Mouse (Mus musculus): ENCODE data around the gene Ciita. TPM values are rescaled to one million over a fixed set of nuclear protein-coding genes. Genes with fewer than 3 reads are reported as not detected.

Gene Ciita
- polyA plus RNA-seq, 1 experiment = 31.5 TPM

DNA sequence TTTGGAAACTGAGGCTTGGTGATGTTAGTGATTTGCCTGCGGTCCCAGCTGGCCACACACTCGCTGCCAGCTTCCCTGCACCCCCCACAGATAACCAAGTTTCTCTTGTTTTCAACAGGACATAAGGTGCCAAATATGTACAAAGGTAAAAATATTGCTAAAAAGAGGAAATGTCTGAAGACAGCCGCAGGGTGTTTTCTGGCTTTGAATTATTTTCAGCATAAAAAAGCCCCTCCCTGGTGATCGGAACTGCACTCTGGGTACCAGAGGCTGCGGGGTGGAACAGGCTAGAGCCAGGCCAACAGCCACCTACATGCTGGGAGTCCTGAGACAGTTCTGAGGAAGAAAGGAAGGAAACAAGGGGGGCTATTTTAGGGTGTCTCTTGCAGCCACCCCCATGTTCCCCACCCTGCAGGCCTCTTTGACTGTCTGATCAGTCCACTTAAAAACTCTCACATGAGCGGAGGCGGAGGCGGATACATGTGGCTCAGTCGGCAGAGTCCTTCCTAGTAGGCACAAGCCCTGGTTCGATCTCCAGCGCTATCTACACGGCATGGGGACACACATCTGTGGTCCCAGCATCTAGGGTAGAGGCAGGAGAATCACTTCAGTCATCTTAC lies 36.2 kb downstream of the Ciita start:
- Histone ChIP-seq H3K27me3 (ENCODE audit: control insufficient read depth, insufficient read depth, low read length) (no peaks in the 10 kb centered on the region), H3K4me1 (replicated peaks; ENCODE audit: control insufficient read depth, insufficient read depth, low read length) (no peaks in the 10 kb centered on the region), H3K36me3 (ENCODE audit: control insufficient read depth, insufficient read depth, low read length) (no peaks in the 10 kb centered on the region), H3K27ac (ENCODE audit: control insufficient read depth, insufficient read depth, low read length) (no peak overlapping the region), H3K4me3 (ENCODE audit: control insufficient read depth, insufficient read depth, low read length) (no peak overlapping the region)
- TF ChIP-seq POLR2A (IDR thresholded peaks at IDR 0.05; ENCODE audit: control insufficient read depth, extremely low read depth, insufficient read depth, low read length, poor library complexity) (no peak), CTCF (IDR thresholded peaks at IDR 0.05; ENCODE audit: borderline replicate concordance, control insufficient read depth, extremely low read depth, insufficient read depth, low read length, poor library complexity) (no peak)
- 42% methylated on average over 12 of the region's 12 CpGs for WGBS
- DNase-seq = no peak

DNA sequence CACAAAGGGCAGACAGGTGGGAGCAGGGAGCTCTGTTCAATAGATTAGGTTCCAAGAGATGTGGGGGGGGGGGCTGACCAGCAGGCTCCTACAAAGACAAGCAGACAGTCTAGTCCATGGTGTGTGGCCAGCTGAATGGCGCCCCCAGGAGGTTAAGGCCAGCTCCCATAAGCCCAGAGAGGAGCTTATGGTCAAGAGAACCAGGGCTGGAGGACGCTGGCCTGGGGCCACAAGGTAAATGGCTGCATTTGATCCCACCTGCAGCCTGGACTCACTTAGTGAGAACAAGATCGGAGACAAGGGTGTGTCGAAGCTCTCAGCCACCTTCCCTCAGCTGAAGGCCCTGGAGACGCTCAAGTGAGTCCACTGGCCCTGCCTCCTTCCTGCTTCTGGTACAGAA lies 38.2 kb downstream of the Ciita start:
- Histone ChIP-seq H3K4me3 (ENCODE audit: control insufficient read depth, insufficient read depth, low read length) (no peak overlapping the region), H3K27me3 (ENCODE audit: control insufficient read depth, insufficient read depth, low read length) (no peaks in the 10 kb centered on the region), H3K4me1 (replicated peaks; ENCODE audit: control insufficient read depth, insufficient read depth, low read length) (no peaks in the 10 kb centered on the region), H3K27ac (ENCODE audit: control insufficient read depth, insufficient read depth, low read length) (no peak overlapping the region), H3K36me3 (ENCODE audit: control insufficient read depth, insufficient read depth, low read length) (no peaks in the 10 kb centered on the region)
- 87% methylated on average over 5 of the region's 5 CpGs for WGBS
- no peak for TF ChIP-seq POLR2A (IDR thresholded peaks at IDR 0.05; ENCODE audit: control insufficient read depth, extremely low read depth, insufficient read depth, low read length, poor library complexity)
- TF ChIP-seq CTCF (IDR thresholded peaks at IDR 0.05; ENCODE audit: borderline replicate concordance, control insufficient read depth, extremely low read depth, insufficient read depth, low read length, poor library complexity) = no peak
- DNase-seq = no peak

DNA sequence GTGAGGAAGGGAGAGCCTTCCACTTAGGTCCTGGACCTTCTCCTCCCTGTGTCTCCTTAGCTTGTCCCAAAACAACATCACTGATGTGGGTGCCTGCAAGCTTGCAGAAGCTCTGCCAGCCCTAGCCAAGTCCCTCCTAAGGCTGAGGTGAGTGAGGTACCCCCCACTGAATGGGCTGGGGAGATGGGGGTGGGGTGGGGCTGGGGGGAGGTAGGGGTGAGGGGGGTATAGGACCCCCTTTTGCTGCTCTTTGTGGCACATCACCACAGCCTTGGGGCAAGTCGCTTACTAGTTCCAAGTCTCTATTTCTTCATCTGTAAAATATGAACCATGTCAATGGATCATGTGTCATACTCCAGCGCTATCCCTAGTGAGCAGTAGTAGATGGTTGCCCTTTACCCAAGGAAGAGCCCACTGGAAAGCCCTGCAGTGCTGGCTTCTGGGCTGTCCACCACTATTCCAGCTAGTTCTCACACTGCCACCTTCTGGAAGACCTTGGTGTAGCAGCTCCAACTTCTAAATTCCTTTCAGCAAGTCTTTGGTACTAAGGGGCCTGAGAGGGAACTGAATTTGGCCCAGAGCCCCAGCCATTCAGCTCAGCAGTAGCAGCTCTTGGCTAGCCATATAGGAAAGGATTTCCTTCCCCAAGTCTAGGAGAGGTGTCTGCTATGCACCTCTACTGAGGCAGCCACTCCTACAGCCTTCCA lies 41.2 kb downstream of the Ciita start:
- no peak for TF ChIP-seq POLR2A (IDR thresholded peaks at IDR 0.05; ENCODE audit: control insufficient read depth, extremely low read depth, insufficient read depth, low read length, poor library complexity)
- no peak; the same call in 1 of the 2 replicates for TF ChIP-seq CTCF (IDR thresholded peaks at IDR 0.05; ENCODE audit: borderline replicate concordance, control insufficient read depth, extremely low read depth, insufficient read depth, low read length, poor library complexity)
- Histone ChIP-seq H3K4me1 (replicated peaks; ENCODE audit: control insufficient read depth, insufficient read depth, low read length) (peaks cover 19% of the 10 kb centered on the region), H3K27me3 (ENCODE audit: control insufficient read depth, insufficient read depth, low read length) (no peaks in the 10 kb centered on the region), H3K36me3 (ENCODE audit: control insufficient read depth, insufficient read depth, low read length) (no peaks in the 10 kb centered on the region), H3K4me3 (ENCODE audit: control insufficient read depth, insufficient read depth, low read length) (no peak overlapping the region), H3K27ac (ENCODE audit: control insufficient read depth, insufficient read depth, low read length) (no peak overlapping the region)
- DNase-seq = peak; percentile 72
- 67% methylated on average over 2 of the region's 2 CpGs for WGBS

DNA sequence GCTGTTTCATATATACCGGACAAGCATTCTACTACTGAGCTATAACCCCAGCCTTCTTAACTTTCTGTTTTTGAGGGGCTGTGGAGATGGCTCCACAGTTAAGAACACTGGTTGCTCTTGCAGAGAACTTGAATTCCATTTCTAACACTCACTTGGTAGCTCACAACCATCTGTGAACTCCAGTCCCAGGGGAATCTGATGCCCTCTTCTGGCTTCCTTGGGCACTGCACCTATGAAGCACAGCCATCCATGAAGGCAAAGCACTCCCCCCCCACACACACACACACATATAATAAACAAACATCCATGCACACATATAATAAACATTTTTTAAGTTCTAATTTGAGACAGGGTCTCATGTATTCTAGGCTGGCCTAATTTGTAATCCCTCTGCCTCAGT lies 43.0 kb downstream of the Ciita start:
- 95% methylated on average over 1 of the region's 1 CpGs for WGBS
- Histone ChIP-seq H3K4me3 (ENCODE audit: control insufficient read depth, insufficient read depth, low read length) (no peak overlapping the region), H3K36me3 (ENCODE audit: control insufficient read depth, insufficient read depth, low read length) (no peaks in the 10 kb centered on the region), H3K27me3 (ENCODE audit: control insufficient read depth, insufficient read depth, low read length) (no peaks in the 10 kb centered on the region), H3K27ac (ENCODE audit: control insufficient read depth, insufficient read depth, low read length) (no peak overlapping the region), H3K4me1 (replicated peaks; ENCODE audit: control insufficient read depth, insufficient read depth, low read length) (peaks cover 19% of the 10 kb centered on the region)
- TF ChIP-seq CTCF (IDR thresholded peaks at IDR 0.05; ENCODE audit: borderline replicate concordance, control insufficient read depth, extremely low read depth, insufficient read depth, low read length, poor library complexity) = no peak
- TF ChIP-seq POLR2A (IDR thresholded peaks at IDR 0.05; ENCODE audit: control insufficient read depth, extremely low read depth, insufficient read depth, low read length, poor library complexity) = no peak
- peak; percentile 79 for DNase-seq

DNA sequence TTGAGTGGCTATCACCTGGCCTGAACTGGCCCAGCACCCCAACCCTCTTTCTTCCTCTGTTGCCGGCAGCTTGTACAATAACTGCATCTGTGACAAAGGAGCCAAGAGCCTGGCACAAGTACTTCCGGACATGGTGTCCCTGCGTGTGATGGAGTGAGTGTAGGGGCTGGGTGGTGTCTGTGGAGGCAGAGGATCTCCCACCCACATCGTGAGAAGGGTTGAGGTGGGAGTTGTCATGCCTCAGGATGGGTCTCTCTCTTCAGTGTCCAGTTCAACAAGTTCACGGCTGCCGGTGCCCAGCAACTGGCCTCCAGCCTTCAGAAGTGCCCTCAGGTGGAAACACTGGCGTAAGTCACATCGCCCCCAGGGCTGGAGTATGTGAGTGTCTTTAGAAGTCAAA lies 43.8 kb downstream of the Ciita start:
- DNase-seq = no peak
- Histone ChIP-seq H3K36me3 (ENCODE audit: control insufficient read depth, insufficient read depth, low read length) (no peaks in the 10 kb centered on the region), H3K4me3 (ENCODE audit: control insufficient read depth, insufficient read depth, low read length) (no peak overlapping the region), H3K4me1 (replicated peaks; ENCODE audit: control insufficient read depth, insufficient read depth, low read length) (peaks cover 22% of the 10 kb centered on the region), H3K27ac (ENCODE audit: control insufficient read depth, insufficient read depth, low read length) (no peak overlapping the region), H3K27me3 (ENCODE audit: control insufficient read depth, insufficient read depth, low read length) (no peaks in the 10 kb centered on the region)
- TF ChIP-seq CTCF (IDR thresholded peaks at IDR 0.05; ENCODE audit: borderline replicate concordance, control insufficient read depth, extremely low read depth, insufficient read depth, low read length, poor library complexity) (no peak), POLR2A (IDR thresholded peaks at IDR 0.05; ENCODE audit: control insufficient read depth, extremely low read depth, insufficient read depth, low read length, poor library complexity) (no peak)
- WGBS = 97% methylated on average over 8 of the region's 8 CpGs

DNA sequence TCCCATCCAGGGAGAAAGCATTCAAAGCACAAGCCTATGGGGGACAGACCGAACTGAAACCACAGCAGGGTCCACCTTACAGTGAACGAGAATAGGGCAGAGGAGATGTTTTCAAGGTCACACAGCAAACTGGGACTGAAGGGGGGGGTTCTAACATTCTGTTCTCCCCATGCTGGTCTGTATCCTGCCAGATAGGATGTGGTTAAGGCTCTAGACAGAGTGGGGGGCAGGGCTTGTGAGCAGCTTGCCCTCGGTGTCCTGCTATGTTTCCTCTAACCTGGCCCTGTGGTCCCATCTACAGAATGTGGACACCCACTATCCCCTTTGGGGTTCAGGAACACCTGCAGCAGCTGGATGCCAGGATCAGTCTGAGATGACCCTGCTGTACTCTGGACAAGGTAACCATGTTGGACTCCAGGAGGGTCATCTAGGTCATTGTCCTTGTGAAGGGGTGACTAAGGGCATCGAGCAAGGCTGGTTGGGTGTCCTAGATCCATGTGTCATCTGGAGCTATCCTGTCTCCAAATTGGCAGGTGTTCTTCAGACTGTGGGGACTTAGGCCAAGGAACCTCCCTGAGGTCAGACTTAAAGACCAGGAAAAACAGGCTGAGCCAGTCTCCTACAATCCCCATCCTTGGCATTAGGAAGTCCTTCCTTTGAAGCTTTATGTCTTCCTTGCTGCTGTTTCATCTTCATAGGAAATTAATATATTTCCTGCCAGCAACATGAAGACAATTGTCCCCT lies 45.2 kb downstream of the Ciita start:
- Histone ChIP-seq H3K27ac (ENCODE audit: control insufficient read depth, insufficient read depth, low read length) (no peak overlapping the region), H3K4me3 (ENCODE audit: control insufficient read depth, insufficient read depth, low read length) (no peak overlapping the region), H3K36me3 (ENCODE audit: control insufficient read depth, insufficient read depth, low read length) (no peaks in the 10 kb centered on the region; the same call in 1 of the 2 replicates), H3K27me3 (ENCODE audit: control insufficient read depth, insufficient read depth, low read length) (no peaks in the 10 kb centered on the region), H3K4me1 (replicated peaks; ENCODE audit: control insufficient read depth, insufficient read depth, low read length) (peaks cover 30% of the 10 kb centered on the region)
- TF ChIP-seq POLR2A (IDR thresholded peaks at IDR 0.05; ENCODE audit: control insufficient read depth, extremely low read depth, insufficient read depth, low read length, poor library complexity) = no peak
- no peak for TF ChIP-seq CTCF (IDR thresholded peaks at IDR 0.05; ENCODE audit: borderline replicate concordance, control insufficient read depth, extremely low read depth, insufficient read depth, low read length, poor library complexity)
- no peak for DNase-seq
- WGBS = 26% methylated on average over 4 of the region's 4 CpGs
